Mouse (Mus musculus): ENCODE results near the gene Gsta1. TPM values are rescaled to one million over a fixed set of nuclear protein-coding genes. Genes with fewer than 3 reads are reported as not detected.

Gene Gsta1
- not detected for total RNA-seq (2023)

GRCm38 (mm10) chr9:78230461-78230860 is at the start of gene Gsta1:
TSS of gene Gsta1 (plus strand) at chr9:78230656.

GRCm38 (mm10) chr9:78182474-78182873 is 48.0 kb upstream of the Gsta1 start, which contains the start of gene Gsta4:
TSS of gene Gsta4 (plus strand) at chr9:78182774.

GRCm38 (mm10) chr9:78256914-78257313 is 26.5 kb downstream of the Gsta1 start, which contains the start of gene Gm3776:
TSS of gene Gm3776 (plus strand) at chr9:78257129.

DNA sequence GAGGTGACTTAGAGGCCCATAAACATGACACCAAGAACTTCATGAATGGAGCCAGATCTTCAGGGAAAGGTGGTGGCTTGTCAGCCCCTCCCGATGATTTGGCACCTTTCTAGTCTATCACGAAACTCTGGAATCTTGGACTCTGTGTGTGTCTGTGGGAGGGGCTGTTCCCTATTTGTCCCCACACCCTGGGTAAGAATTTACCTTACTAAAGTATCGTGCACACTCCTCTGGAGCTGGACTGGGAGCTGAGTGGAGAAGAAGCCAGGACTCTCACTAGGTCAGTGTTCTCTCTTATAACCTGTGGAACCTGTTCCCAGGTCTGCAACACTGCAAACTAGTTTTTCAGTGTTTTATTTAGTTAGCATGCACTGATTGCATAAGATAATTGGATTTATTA is 59.3 kb downstream of the Gsta1 start, which contains the start of gene Gm10639:
Gene Gm10639 (plus strand): TSS at position 201 of the 400 bp plus-strand sequence.

Other genes with a start within 250 kb of the Gsta1 start
- not detected for gene Gcm1, start 178.7 kb upstream of the Gsta1 start, total RNA-seq (2023)
- gene Fbxo9, start 121.6 kb upstream of the Gsta1 start, total RNA-seq (2023) = 10 to 100 TPM; 25.0 to 30.4 TPM
- gene Ick, start 121.5 kb upstream of the Gsta1 start, total RNA-seq (2023) = 10 to 100 TPM in 1 of 2 experiments, 1 to 10 TPM in 1; 6.4 to 10.1 TPM
- gene Gsta4, start 47.9 kb upstream of the Gsta1 start, total RNA-seq (2023) = 1 to 10 TPM; 2.2 to 4.1 TPM
- not detected for gene Gm3776, start 26.5 kb downstream of the Gsta1 start, total RNA-seq (2023)
- not detected for gene Gm10639, start 59.3 kb downstream of the Gsta1 start, total RNA-seq (2023)
- gene Omt2a, start 84.1 kb downstream of the Gsta1 start, total RNA-seq (2023) = not detected
- not detected for gene Omt2b, start 96.9 kb downstream of the Gsta1 start, total RNA-seq (2023)
- gene Gsta2, start 125.1 kb downstream of the Gsta1 start, total RNA-seq (2023) = not detected
- gene Dppa5a, start 137.5 kb downstream of the Gsta1 start, total RNA-seq (2023) = not detected
- not detected for gene Ooep, start 148.1 kb downstream of the Gsta1 start, total RNA-seq (2023)
- gene Ddx43, start 165.1 kb downstream of the Gsta1 start, total RNA-seq (2023) = not detected
- gene Cgas, start 212.6 kb downstream of the Gsta1 start, total RNA-seq (2023) = 1 to 10 TPM; 5.6 to 7.4 TPM
- 10 to 100 TPM; 20.4 to 24.2 TPM for gene Mto1, start 217.6 kb downstream of the Gsta1 start, total RNA-seq (2023)
- gene Gm17324, start 218.1 kb downstream of the Gsta1 start, total RNA-seq (2023) = not detected

Measured in monocyte, adult 59 days (primary cell).